Mouse (Mus musculus) Patski (cell line): ENCODE results near the gene Hivep3. TPM values are rescaled to one million over a fixed set of nuclear protein-coding genes. Genes with fewer than 3 reads are reported as not detected.

Experiments used
- ATAC-seq: fragments of 100-300 bp; one replicate; pipeline ENCODE4 v1.8.0; 2021
- CTCF ChIA-PET: fragments of 350-600 bp; sonication (Branson Sonifier 250); formaldehyde crosslinking; loops from one replicate; lab custom pipeline; 2022; ENCODE audit warnings: inconsistent platforms; lab: Charles Lee
- POLR2A ChIA-PET: fragments of 350-600 bp; sonication (Branson Sonifier 250); formaldehyde crosslinking; loops from one replicate; lab custom pipeline; 2022; ENCODE audit warnings: antibody characterized with exemption, inconsistent platforms; lab: Charles Lee
- DNase-seq: peaks from one replicate; pipeline ENCODE4 v3.0.0-alpha.2; 2011; ENCODE audit warnings: low read depth, low spot score
- H3K27me3 ChIP-seq: fragments of 371-371 bp; one replicate; pipeline ENCODE4 v1.5.1; 2021
- CTCF ChIP-seq: fragments of 100-300 bp; IDR thresholded peaks from one replicate; pipeline ENCODE4 v1.5.1; 2021
- in situ Hi-C: fragments of 300-500 bp; cut with MboI; formaldehyde crosslinking; loops from 3 replicates; pipeline ENCODE4 v1.11.1; 2018; ENCODE audit warnings: low pct_unique_long_range_greater_than_20kb, mixed read lengths
- polyA plus RNA-seq: library from polyadenylated mRNA; unstranded; gene quantifications from one replicate; pipeline ENCODE4 v1.2.3, GENCODE M21; 2021

The Hivep3 gene
- polyA plus RNA-seq, 1 experiment from 2014 or later = 4.4 TPM

- DNase-seq (no peak), ATAC-seq (no peak)
- in situ Hi-C loops = no loop called here
- no peaks in the 10 kb centered on the region for H3K27me3 ChIP-seq
- TF ChIP-seq CTCF = no peak
- POLR2A ChIA-PET = interaction anchor here (0.6 to 0.7 kb wide), 2 partner anchors 22 to 432 kb away, joined by 3 read pairs; no protein-coding TSS in a partner anchor
- CTCF ChIA-PET = interaction anchor here (0.9 to 1.0 kb wide), 3 partner anchors 19 to 125 kb away, joined by 3 to 4 read pairs (median 4); no protein-coding TSS in a partner anchor
Observed at GRCm38 (mm10) chr4:119989031-119989693, 255.6 kb downstream of the Hivep3 start.

DNA sequence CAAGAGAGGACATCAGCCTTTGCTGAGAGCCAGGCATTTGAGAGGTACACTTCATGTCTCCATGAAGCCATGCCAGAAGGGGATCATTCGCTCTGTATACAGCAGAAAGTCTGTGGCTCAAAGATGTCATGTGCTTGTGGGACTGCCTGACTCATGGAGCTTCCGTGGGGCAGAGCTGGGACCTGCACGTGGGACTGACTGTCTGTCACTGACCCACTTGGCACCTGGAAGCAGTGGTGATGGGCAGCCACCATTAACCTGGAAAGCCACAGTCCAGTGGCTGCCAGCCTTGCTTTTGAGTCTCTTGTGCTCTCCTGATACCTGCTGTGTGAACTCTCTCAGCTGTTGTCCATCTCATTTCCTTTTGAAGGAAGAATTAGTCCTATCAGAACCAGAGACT is 256.8 kb downstream of the Hivep3 start:
- H3K27me3 ChIP-seq = no peaks in the 10 kb centered on the region
- ChIA-PET CTCF (no interaction called here), POLR2A (no interaction called here)
- ATAC-seq = no peak
- in situ Hi-C loops = no loop called here
- no peak for DNase-seq
- no peak for TF ChIP-seq CTCF

GRCm38 (mm10) chr4:119990841-119991240 is 257.3 kb downstream of the Hivep3 start:
- in situ Hi-C loops = no loop called here
- ChIA-PET POLR2A (no interaction called here), CTCF (no interaction called here)
- no peak for ATAC-seq
- no peak for DNase-seq
- TF ChIP-seq CTCF = no peak
- H3K27me3 ChIP-seq = no peaks in the 10 kb centered on the region

DNA sequence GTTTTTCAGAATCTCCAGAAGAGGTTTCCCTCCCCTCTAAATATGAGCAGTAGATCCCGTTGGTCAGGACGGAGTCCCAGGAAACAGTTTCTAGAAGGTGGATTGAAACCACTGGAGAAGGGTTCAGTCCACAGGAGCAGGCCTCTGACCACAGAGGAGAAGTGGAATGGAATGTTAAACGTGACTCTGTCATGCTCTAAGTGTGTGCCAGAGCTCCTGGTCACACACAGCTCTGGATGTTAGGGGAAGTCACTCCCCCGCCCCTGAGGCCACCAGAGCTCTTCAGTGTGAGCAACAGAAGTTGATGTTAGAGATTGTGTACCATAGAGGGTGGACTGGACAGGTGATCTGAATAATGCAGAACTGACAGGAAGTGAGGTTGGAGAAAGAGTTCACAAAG is 258.2 kb downstream of the Hivep3 start:
- H3K27me3 ChIP-seq = no peaks in the 10 kb centered on the region
- POLR2A ChIA-PET = no interaction called here
- CTCF ChIA-PET = no interaction called here
- DNase-seq (no peak), ATAC-seq (no peak)
- in situ Hi-C loops = no loop called here
- TF ChIP-seq CTCF = no peak

DNA sequence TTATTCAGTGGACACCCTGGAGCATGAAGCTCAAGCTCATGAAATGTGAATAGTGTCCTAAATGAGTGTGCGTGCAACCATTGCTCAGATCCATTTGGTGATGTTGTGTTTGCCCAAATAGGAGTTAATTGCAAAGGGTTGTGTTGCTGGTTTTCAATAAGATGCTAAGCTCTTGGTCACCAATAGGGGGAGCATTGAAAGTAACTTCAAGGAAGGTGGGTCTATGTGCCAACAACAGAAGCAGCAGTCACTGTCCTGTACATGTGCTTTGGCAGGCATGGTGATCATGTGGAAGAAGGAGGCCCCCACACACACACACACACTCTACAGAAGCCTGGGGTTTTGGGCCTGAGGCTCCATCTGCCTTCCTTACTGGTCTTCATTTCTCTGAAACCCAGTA is 262.8 kb downstream of the Hivep3 start:
- ATAC-seq (no peak), DNase-seq (no peak)
- in situ Hi-C loops = no loop called here
- TF ChIP-seq CTCF = no peak
- ChIA-PET CTCF (interaction anchor here (0.9 to 1.2 kb wide), 2 partner anchors 9 to 15 kb away, joined by 3 read pairs; no protein-coding TSS in a partner anchor), POLR2A (no interaction called here)
- H3K27me3 ChIP-seq = no peaks in the 10 kb centered on the region

DNA sequence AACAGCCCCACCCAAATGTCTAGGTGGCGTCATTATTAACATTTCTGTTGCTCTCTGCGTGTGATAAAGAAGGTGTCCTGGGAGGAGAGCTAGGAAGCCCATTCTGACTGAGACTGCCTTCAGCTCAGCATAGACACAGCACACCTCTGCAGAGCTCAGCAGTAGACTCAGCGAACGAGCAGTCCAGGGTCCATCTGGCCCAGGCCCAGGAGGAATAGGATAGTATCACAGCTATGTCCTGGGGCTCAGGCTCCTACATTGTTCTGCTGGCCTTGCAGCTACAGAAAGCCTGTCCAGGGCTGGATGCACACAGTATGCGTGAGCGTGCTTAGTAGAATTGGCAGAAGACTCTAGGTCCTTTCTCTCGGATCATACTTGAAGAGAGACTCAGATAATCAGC is 263.8 kb downstream of the Hivep3 start:
- CTCF ChIA-PET = no interaction called here

DNA sequence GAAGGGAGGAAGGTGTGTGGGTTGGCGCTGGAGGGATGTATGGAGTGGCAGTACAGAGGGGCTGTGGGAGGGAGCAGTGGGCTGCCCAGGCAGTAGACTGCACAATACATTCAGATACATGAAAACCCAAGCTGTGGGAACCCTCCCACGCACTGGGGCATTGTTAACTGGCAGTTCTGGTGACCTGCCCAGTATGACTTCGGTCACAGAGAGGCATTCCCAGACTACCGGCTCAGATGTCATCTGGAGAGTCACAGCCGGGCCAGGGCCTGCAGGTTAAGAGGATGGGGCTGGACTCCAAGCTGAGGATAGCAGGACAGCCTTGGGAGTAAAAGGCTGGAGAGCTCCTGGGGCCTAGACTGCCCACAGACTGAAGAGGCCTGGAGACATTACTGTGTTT is 265.3 kb downstream of the Hivep3 start:
- CTCF ChIA-PET = no interaction called here
- TF ChIP-seq CTCF = no peak
- no peak for DNase-seq
- in situ Hi-C loops = no loop called here
- POLR2A ChIA-PET = interaction anchor here (0.6 kb wide), 3 partner anchors 16 to 59 kb away, joined by 3 read pairs; no protein-coding TSS in a partner anchor
- no peak for ATAC-seq
- no peaks in the 10 kb centered on the region for H3K27me3 ChIP-seq

More for the DNA sequence above, 263.8 kb downstream of the Hivep3 start:
- TF ChIP-seq CTCF = no peak
- in situ Hi-C loops = no loop called here
- POLR2A ChIA-PET = no interaction called here
- DNase-seq (no peak), ATAC-seq (no peak)
- H3K27me3 ChIP-seq = no peaks in the 10 kb centered on the region

DNA sequence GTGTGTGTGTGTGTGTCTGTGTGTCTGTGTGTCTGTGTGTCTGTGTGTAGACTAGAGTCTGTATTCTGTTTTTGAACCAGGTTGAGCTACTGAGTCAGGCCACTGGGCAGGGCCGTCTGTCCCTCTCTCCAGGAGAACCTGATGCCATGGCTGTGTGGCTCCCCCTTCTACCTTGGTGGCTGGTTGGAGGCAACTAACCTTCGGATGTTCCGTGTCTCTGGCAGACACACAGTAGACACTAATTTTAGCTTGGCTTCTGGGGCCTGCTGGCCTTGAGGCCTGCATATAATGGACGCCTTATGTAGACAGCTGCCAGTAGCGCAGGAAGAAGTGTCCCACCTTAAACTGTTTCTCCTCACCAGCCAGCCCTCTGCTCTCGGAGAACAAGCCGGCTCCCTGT is 267.3 kb downstream of the Hivep3 start:
- CTCF ChIA-PET = interaction anchor here (1.4 kb wide), 1 partner anchor 14 kb away, joined by 3 read pairs; no protein-coding TSS in a partner anchor
- in situ Hi-C loops = no loop called here
- POLR2A ChIA-PET = no interaction called here
- no peaks in the 10 kb centered on the region for H3K27me3 ChIP-seq
- TF ChIP-seq CTCF = no peak
- ATAC-seq (no peak), DNase-seq (no peak)

GRCm38 (mm10) chr4:120003006-120003405 is 269.4 kb downstream of the Hivep3 start:
- POLR2A ChIA-PET = interaction anchor here (1.0 kb wide), 1 partner anchor 13 kb away, joined by 3 read pairs; no protein-coding TSS in a partner anchor
- DNase-seq (no peak), ATAC-seq (no peak)
- CTCF ChIA-PET = interaction anchor here (0.8 to 1.3 kb wide), 2 partner anchors 9 to 17 kb away, joined by 3 to 4 read pairs; no protein-coding TSS in a partner anchor
- no peak for TF ChIP-seq CTCF
- in situ Hi-C loops = no loop called here
- H3K27me3 ChIP-seq = no peaks in the 10 kb centered on the region

GRCm38 (mm10) chr4:120006046-120006445 is 272.5 kb downstream of the Hivep3 start:
- POLR2A ChIA-PET = no interaction called here

GRCm38 (mm10) chr4:120007889-120008288 is 274.3 kb downstream of the Hivep3 start:
- CTCF ChIA-PET = interaction anchor here (1.0 kb wide), 1 partner anchor 10 kb away, joined by 3 read pairs; no protein-coding TSS in a partner anchor
- in situ Hi-C loops = no loop called here
- POLR2A ChIA-PET = interaction anchor here (0.5 kb wide), 1 partner anchor 898 kb away, joined by 3 read pairs; no protein-coding TSS in a partner anchor
- no peaks in the 10 kb centered on the region for H3K27me3 ChIP-seq
- ATAC-seq (no peak), DNase-seq (no peak)
- no peak for TF ChIP-seq CTCF

More at GRCm38 (mm10) chr4:120006046-120006445, 272.5 kb downstream of the Hivep3 start:
- DNase-seq = no peak
- in situ Hi-C loops = no loop called here
- no peak for TF ChIP-seq CTCF
- no peak for ATAC-seq
- H3K27me3 ChIP-seq = no peaks in the 10 kb centered on the region
- CTCF ChIA-PET = interaction anchor here (1.5 to 1.7 kb wide), 2 partner anchors 9 to 25 kb away, joined by 3 to 5 read pairs; no protein-coding TSS in a partner anchor
